Mouse (Mus musculus) right cerebral cortex, postnatal 36 days (tissue): Measurements from ENCODE around the gene Slc39a13.
"Not testable (repeated sequence)": the region's sequence is repeated elsewhere in the genome, so short reads cannot be mapped to it uniquely, and the experiment has no call there.

ENCODE experiments used
- DNase-seq, 2 experiments: peaks; one replicate each; pipeline ENCODE4 v3.0.0; 2022; ENCODE audit warnings: low spot score in 2 of 2, mixed read lengths in 1 of 2

Gene Slc39a13

DNA sequence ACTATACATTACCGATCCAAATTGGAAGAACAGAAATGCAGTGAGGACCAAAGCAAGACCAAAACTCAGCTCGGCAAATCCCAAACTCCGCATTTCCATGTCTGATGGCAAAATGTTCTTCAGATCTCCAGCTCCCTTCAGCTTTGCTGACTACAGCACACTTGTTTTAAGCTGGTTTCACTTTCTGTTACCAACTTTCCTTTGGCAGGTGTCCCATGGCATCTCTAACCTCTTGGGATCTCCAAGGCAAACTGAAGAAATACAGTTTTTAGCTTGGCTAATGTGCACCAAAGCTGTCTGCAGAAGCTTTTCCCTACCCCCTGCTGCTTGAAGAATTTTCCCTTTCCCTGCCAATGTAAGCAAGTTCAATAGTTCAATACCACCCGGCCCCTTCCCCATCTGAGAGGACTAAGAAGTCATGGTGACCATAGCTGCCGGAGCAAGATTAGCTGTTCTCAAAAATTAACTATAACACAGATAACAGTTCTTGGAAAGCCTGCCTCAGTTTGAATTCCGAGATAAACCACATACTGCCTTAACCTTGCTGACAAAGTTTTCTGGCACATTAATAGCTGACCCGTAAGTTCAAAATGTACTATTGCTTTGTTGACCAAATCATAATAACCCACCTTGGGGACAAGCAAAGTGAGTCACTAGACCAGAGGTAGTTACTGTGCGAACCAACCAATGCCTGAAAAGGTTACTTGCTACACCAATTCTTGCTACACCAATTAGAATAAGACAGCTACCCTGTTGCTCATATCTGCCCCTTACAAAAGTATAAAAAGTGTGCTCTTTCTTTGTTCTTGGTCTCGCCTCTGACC, 42.6 kb downstream of the Slc39a13 start:
- no peak for DNase-seq

DNA sequence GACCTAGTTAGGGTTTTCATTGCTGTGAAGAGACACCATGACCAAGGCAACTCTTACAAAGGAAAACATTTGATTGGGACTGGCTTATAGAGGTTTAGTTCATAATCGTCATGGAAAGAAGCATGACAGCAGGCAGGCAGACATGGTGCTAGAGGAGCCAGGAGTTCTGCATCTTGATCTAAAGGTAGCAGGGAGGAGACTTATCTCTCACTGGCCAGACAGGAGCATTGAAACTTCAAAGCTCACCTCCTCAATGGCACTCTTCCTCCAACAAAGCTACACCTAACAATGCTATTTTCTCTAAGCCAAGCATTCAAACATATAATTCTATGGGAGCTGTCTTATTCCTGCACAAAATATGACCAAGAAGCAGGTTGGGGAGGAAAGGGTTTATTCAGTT, 43.7 kb downstream of the Slc39a13 start:
- DNase-seq: no peak

- peak; percentile 28 to 30 for DNase-seq
Measured at GRCm38 (mm10) chr2:91025081-91025516, 45.1 kb downstream of the Slc39a13 start.

GRCm38 (mm10) chr2:91023956-91024355, 46.3 kb downstream of the Slc39a13 start:
- no peak for DNase-seq

DNA sequence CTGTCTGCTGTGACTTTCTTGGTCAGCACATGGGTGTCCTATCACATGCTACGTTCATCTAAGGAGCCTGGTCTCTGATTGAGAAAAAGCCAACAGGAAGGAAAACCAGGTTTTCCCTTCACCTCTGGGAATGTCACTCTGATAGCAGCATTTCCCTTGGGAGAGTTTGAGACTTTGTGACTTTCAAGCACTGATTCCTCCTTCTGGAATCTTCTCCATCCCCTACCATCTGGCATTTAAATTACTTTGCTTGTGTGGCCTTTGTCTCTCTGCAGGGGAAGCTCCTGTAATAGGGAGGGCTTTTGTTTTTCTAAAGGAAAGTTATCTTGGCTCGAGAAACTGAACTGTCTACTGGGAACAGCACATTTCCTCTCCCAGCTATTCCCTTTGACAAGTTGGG, 47.1 kb downstream of the Slc39a13 start:
- DNase-seq: no peak

DNA sequence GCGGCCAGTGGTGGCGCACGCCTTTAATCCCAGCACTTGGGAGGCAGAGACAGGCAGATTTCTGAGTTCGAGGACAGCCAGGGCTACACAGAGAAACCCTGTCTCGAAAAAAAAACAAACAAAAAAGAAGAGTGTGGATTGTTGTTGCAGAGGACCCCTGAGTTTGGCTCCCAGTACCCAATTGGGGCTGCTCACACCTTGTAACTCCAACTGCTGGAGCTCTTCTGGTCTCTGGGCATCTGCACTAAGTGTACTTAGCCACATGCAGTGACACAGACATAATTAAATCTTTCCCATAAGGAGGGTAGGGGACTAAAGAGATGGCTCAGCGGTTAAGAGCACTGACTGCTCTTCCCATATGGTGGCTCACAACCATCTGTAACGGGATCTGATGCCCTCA, 48.0 kb downstream of the Slc39a13 start:
- DNase-seq: not testable (repeated sequence)

DNA sequence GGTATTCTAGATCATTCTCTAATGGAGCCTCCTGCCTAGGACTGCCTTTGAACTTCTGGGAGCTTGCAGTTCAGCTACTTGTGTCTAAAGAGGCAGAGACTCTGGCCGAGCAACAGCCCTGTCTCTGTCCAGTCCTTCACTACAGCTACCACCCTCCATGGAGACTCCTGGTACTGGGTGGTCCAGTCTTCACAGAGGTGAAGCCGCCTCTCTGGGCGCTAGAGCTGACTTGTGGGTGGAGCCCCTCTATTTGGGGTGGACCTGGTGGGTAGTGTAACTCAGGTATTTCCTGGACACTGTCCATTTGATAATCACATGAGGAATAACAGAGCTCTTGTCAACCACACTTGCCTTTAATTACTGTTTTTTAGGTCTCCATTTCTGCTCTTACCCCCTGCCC, 50.3 kb downstream of the Slc39a13 start:
- DNase-seq: no peak

GRCm38 (mm10) chr2:91018061-91018788, 52.0 kb downstream of the Slc39a13 start:
- peak in 1 of 2 experiments; percentile 27 for DNase-seq

DNA sequence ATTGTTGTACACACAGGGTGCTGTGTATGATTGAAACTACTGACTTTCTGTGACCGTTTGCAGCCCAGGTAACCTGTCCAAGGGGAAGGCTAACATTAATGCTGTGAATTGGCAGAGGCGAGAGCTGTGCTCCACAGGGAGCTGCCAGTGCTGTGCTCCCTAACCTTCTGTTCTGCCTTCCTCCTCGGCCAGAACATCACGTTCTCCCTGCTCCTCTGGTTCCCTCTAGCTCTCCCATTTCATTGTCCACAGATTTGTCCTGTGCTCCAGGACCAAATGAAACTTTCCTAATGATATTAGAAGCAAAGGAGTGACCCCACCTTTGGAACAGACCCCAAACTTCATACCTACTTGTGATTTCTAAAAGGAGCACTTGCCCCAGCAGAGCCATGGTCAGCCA, 54.8 kb downstream of the Slc39a13 start:
- DNase-seq: no peak

DNA sequence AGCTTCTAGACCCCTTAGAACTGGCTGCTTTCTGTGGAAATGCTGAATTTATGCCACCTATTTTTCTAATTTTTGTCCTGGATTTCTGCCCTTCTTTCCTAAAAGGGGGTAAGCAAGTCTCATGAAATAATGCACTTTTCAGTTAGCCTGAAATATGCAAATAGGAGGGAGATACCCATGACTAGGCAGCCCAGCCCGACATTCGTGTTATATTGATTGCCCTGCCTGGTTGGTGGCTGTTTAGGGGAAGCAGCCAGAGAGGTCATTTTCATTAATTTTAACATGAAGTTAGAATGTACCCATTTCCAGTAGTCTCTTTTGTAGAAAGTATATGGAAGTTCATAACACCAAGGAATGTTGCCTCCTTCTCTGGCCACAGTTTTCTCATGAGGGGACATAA, 56.3 kb downstream of the Slc39a13 start:
- DNase-seq: no peak
